17 mouse cellular contexts compared by ENCODE assay signal in the genomic region with DNA sequence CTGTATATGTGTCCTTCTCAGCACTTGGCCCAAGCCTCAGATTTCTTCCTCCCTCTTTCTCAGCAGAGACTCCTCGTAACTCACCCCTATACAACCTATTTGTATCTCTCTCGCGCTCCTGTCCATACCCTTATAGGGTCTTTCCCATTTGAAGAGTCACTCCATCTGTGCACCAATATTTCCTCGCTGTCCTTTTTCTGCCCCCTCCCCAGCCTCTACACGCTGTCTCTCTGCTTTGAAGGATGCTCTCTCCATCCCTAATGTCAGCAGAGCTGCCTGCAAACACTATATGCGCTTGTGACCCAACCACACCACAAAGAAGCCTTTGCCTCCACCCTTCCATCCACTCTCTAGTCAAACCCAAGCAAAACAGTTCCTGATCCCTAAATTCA. TPM values are rescaled to one million over a fixed set of nuclear protein-coding genes. Genes with fewer than 3 reads are reported as not detected.
"Had no signal": no experiment of that assay in that cellular context is flagged by ENCODE, and none has a peak within 500 bp of the region (broad histone marks: within the 10 kb centered on the region; RNA-seq: fewer than 3 reads in every experiment).

No protein-coding gene starts in this region.

- H3K9me3 ChIP-seq: megakaryocyte, embryonic 14.5 days; midbrain, embryonic 10.5 days; midbrain, embryonic 13.5 days; neural tube, embryonic 13.5 days; stomach, embryonic 15.5 days had no signal

- H3K4me2 ChIP-seq: midbrain, embryonic 13.5 days; neural tube, embryonic 13.5 days; stomach, embryonic 15.5 days had no signal

- H3K9ac ChIP-seq: midbrain, embryonic 13.5 days; neural tube, embryonic 13.5 days; stomach, embryonic 15.5 days had no signal

- H3K27ac ChIP-seq: kidney, postnatal 0 days; left cerebral cortex, adult 2 months; midbrain, embryonic 10.5 days; midbrain, embryonic 13.5 days; neural tube, embryonic 13.5 days; stomach, embryonic 15.5 days had no signal

- H3K4me3 ChIP-seq: left cerebral cortex, adult 2 months; megakaryocyte, embryonic 14.5 days; midbrain, embryonic 10.5 days; midbrain, embryonic 13.5 days; myocyte; neural tube, embryonic 13.5 days; stomach, embryonic 15.5 days had no signal

- DNase-seq: layer of hippocampus, postnatal 36 days; retina, postnatal 1 day; right cerebral cortex, postnatal 25 days; spleen, adult 18-20 months; thymus, adult 18-20 months; thymus, postnatal 36 days had no signal

- H3K27me3 ChIP-seq: megakaryocyte, embryonic 14.5 days; midbrain, embryonic 13.5 days; neural tube, embryonic 13.5 days; stomach, embryonic 15.5 days had no signal

- ATAC-seq: midbrain, embryonic 13.5 days; midbrain, embryonic 16.5 days had no signal

- H3K4me1 ChIP-seq: megakaryocyte, embryonic 14.5 days; midbrain, embryonic 13.5 days; neural tube, embryonic 13.5 days had no signal

RNA-seq across cellular contexts. Expression of a gene that starts 14.3 kb away (rescaled TPM):
- total RNA-seq: monocyte, adult 5-6 weeks; neutrophil, adult 5-6 weeks had no signal
